Mouse (Mus musculus): ENCODE measurements around the gene Chst2. TPM values are rescaled to one million over a fixed set of nuclear protein-coding genes. Genes with fewer than 3 reads are reported as not detected.

Gene Chst2
- polyA plus RNA-seq, 1 experiment from 2014 or later: 7.5 TPM

DNA sequence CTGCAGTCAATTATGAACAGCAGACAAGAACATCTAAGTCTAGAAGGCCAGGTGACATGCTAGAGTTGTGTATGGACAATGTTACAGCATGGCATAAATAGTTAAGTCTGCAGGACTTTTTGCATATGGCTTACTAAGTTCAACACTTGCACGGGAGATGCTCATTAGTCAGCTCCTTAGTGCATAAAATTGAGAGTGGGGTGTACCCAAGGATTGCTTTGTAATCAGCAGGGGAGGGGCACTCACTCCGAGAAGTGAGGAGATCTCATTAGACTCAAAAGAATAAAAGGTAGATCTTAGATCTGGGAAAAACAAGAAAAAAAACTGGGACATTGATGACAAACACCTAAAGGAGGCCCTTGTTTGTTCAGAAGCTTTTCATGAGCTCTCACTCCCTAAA, 54.6 kb downstream of the Chst2 start:
- Histone ChIP-seq H3K36me3 (no peaks in the 10 kb centered on the region), H3K27me3 (no peaks in the 10 kb centered on the region), H3K4me3 (no peak overlapping the region), H3K4me1 (no peaks in the 10 kb centered on the region), H3K9ac (no peak overlapping the region), H3K9me3 (replicated peaks) (no peaks in the 10 kb centered on the region), H3K4me2 (replicated peaks) (no peak overlapping the region), H3K27ac (no peak overlapping the region)
- WGBS: 69% methylated on average over 2 of the region's 2 CpGs
- ATAC-seq (ENCODE audit: low FRiP score): no peak

DNA sequence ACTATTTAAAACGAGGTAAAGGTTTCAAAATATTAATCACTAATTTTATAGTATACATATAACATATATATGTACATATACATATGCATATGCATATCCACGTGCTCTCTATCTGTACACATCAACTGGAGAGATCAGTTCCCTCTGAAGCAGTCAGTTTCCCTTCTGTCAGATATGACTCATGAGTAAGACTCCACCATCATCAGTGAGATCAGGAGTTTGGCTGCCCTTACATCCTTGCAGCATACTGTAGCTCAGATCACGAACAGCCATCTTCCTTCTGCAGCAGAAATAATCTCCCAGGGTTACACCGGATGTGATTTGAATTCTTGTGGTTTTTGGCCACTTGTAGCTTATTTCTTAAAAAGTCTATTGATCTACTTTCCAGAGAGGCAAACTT, 56.0 kb downstream of the Chst2 start:
- 85% methylated on average over 4 of the region's 4 CpGs for WGBS
- Histone ChIP-seq H3K27me3 (no peaks in the 10 kb centered on the region), H3K27ac (no peak overlapping the region), H3K36me3 (no peaks in the 10 kb centered on the region), H3K4me1 (no peaks in the 10 kb centered on the region), H3K4me2 (replicated peaks) (no peak overlapping the region), H3K4me3 (no peak overlapping the region), H3K9ac (no peak overlapping the region), H3K9me3 (replicated peaks) (no peaks in the 10 kb centered on the region)
- no peak for ATAC-seq (ENCODE audit: low FRiP score)

Other genes with a start within 250 kb of the Chst2 start
- 159 and 182 TPM in 2 replicates for gene U2surp, start 105.3 kb upstream of the Chst2 start, polyA plus RNA-seq (2016; fragmentation: Nextera tagmentation; extraction: Ambion mirVana)
- 1.2 TPM in 2 replicates for gene Paqr9, start 152.9 kb upstream of the Chst2 start, polyA plus RNA-seq (2016; fragmentation: Nextera tagmentation; extraction: Ambion mirVana)
- 2.6 and 4.7 TPM in 2 replicates for gene Pcolce2, start 230.9 kb upstream of the Chst2 start, polyA plus RNA-seq (2016; fragmentation: Nextera tagmentation; extraction: Ambion mirVana)